Comparison of ENCODE assay signal across 8 mouse cellular contexts in genomic region chr2:166656630-166657029, GRCm38 (mm10). TPM values are rescaled to one million over a fixed set of nuclear protein-coding genes. Genes with fewer than 3 reads are reported as not detected.
A peak's percentile ranks its signal among the peaks of the same experiment; 100 is the strongest.
DNase-seq lines count a peak whose midpoint lies in the region; ATAC-seq lines count a peak whose summit lies in the region.

No protein-coding gene starts in this region.

- H3K27ac ChIP-seq in lung, embryonic 15.5 days: peak overlapping the region; percentile 76
- peak overlapping the region; percentile 39; the same call in 1 of the 2 replicates for H3K27ac ChIP-seq in forebrain, embryonic 11.5 days (ENCODE audit: low read depth, low read length)
- 0 out of 2 replicates have a peak overlapping the region, but pooled peaks have one; percentile 11 for H3K27ac ChIP-seq in liver, embryonic 16.5 days (ENCODE audit: low read length)
- H3K27ac ChIP-seq in stomach, embryonic 14.5 days (ENCODE audit: low read length): peak overlapping the region; percentile 23; the same call in 1 of the 2 replicates

- 62% methylated on average over 4 of the region's 4 CpGs for WGBS in lung, embryonic 15.5 days
- WGBS in forebrain, embryonic 11.5 days: 50% methylated on average over 4 of the region's 4 CpGs
- 23% methylated on average over 4 of the region's 4 CpGs for WGBS in liver, embryonic 16.5 days (ENCODE audit: insufficient replicate concordance)
- WGBS in stomach, embryonic 14.5 days: 61% methylated on average over 4 of the region's 4 CpGs

- H3K9me3 ChIP-seq in lung, embryonic 15.5 days: no peaks in the 10 kb centered on the region
- no peaks in the 10 kb centered on the region for H3K9me3 ChIP-seq in forebrain, embryonic 11.5 days (ENCODE audit: control insufficient read depth, low read length)
- no peaks in the 10 kb centered on the region for H3K9me3 ChIP-seq in liver, embryonic 16.5 days (replicated peaks; ENCODE audit: control insufficient read depth, low read length)
- no peaks in the 10 kb centered on the region for H3K9me3 ChIP-seq in stomach, embryonic 14.5 days (ENCODE audit: control insufficient read depth, low read depth, low read length)

- H3K4me1 ChIP-seq in lung, embryonic 15.5 days: peaks cover 8% of the 10 kb centered on the region
- H3K4me1 ChIP-seq in forebrain, embryonic 11.5 days (replicated peaks; ENCODE audit: control insufficient read depth, insufficient read depth, low read length): peaks cover 17% of the 10 kb centered on the region
- H3K4me1 ChIP-seq in liver, embryonic 16.5 days (ENCODE audit: control insufficient read depth, low read depth, low read length): peaks cover 35% of the 10 kb centered on the region
- 0 out of 2 replicates have a peak, but pooled peaks cover 4% of the 10 kb centered on the region for H3K4me1 ChIP-seq in stomach, embryonic 14.5 days (ENCODE audit: control insufficient read depth, insufficient read depth, low read length)

- no peak for ATAC-seq in lung, embryonic 15.5 days (ENCODE audit: borderline replicate concordance, extremely low read depth, low FRiP score, low TSS enrichment)
- ATAC-seq in forebrain, embryonic 11.5 days (replicated peaks; ENCODE audit: low FRiP score): 0 out of 2 replicates have a peak, but pooled peaks have one; percentile 14
- ATAC-seq in liver, embryonic 16.5 days (ENCODE audit: low read depth): no peak
- ATAC-seq in stomach, embryonic 14.5 days (ENCODE audit: insufficient number of reproducible peaks, insufficient read depth, low FRiP score, low read depth): no peak

- no peak overlapping the region for H3K4me3 ChIP-seq in lung, embryonic 15.5 days
- H3K4me3 ChIP-seq in forebrain, embryonic 11.5 days (ENCODE audit: low read depth, low read length): no peak overlapping the region
- H3K4me3 ChIP-seq in liver, embryonic 16.5 days (ENCODE audit: low read depth, low read length): no peak overlapping the region
- no peak overlapping the region for H3K4me3 ChIP-seq in stomach, embryonic 14.5 days (ENCODE audit: low read depth, low read length)

- no peaks in the 10 kb centered on the region for H3K36me3 ChIP-seq in lung, embryonic 15.5 days
- no peaks in the 10 kb centered on the region for H3K36me3 ChIP-seq in forebrain, embryonic 11.5 days (ENCODE audit: control insufficient read depth, insufficient read depth, low read length)
- no peaks in the 10 kb centered on the region for H3K36me3 ChIP-seq in liver, embryonic 16.5 days (ENCODE audit: control insufficient read depth, insufficient read depth)
- H3K36me3 ChIP-seq in stomach, embryonic 14.5 days (ENCODE audit: control insufficient read depth, insufficient read depth, low read length): no peaks in the 10 kb centered on the region

- no peak overlapping the region for H3K9ac ChIP-seq in lung, embryonic 15.5 days
- H3K9ac ChIP-seq in forebrain, embryonic 11.5 days (ENCODE audit: low read length): peak overlapping the region; percentile 23; the same call in 1 of the 2 replicates
- no peak overlapping the region for H3K9ac ChIP-seq in liver, embryonic 16.5 days (ENCODE audit: low read depth, low read length)
- no peak overlapping the region for H3K9ac ChIP-seq in stomach, embryonic 14.5 days (replicated peaks; ENCODE audit: low read depth, low read length)

- H3K4me2 ChIP-seq in lung, embryonic 15.5 days: peak overlapping the region; percentile 13; the same call in 1 of the 2 replicates
- no peak overlapping the region for H3K4me2 ChIP-seq in forebrain, embryonic 11.5 days (ENCODE audit: low read depth, low read length, severe bottlenecking)
- peak overlapping the region; percentile 9; the same call in 1 of the 2 replicates for H3K4me2 ChIP-seq in liver, embryonic 16.5 days (ENCODE audit: low read depth, low read length)
- no peak overlapping the region; the same call in 1 of the 2 replicates for H3K4me2 ChIP-seq in stomach, embryonic 14.5 days (replicated peaks; ENCODE audit: low read depth, low read length)

- no peaks in the 10 kb centered on the region for H3K27me3 ChIP-seq in lung, embryonic 15.5 days
- no peaks in the 10 kb centered on the region for H3K27me3 ChIP-seq in forebrain, embryonic 11.5 days (ENCODE audit: control insufficient read depth, insufficient read depth, low read length)
- no peaks in the 10 kb centered on the region for H3K27me3 ChIP-seq in liver, embryonic 16.5 days (ENCODE audit: control insufficient read depth, insufficient read depth, low read depth, low read length)
- H3K27me3 ChIP-seq in stomach, embryonic 14.5 days (ENCODE audit: control insufficient read depth, insufficient read depth, low read length): no peaks in the 10 kb centered on the region

- DNase-seq in lung, postnatal 14 days: no peak
- DNase-seq in forebrain, embryonic 11.5 days (ENCODE audit: low spot score): no peak
- DNase-seq in left cerebral cortex, adult 8-10 months (ENCODE audit: low spot score in 2 of 2): no peak
- DNase-seq in frontal cortex, postnatal 10 days (ENCODE audit: low spot score in 2 of 2): no peak
- no peak for DNase-seq in left cerebral cortex, adult 9 months (ENCODE audit: low spot score in 2 of 2)

RNA-seq across cellular contexts. Expression of gene Prex1, which starts 57.0 kb away (rescaled TPM):
- polyA plus RNA-seq in lung, embryonic 15.5 days (2015; fragmentation: Nextera tagmentation; extraction: Ambion mirVana): 10.2 and 10.6 TPM in 2 replicates
- 22.3 and 29.7 TPM in 2 replicates for polyA plus RNA-seq in forebrain, embryonic 11.5 days (2014; fragmentation: Nextera tagmentation; extraction: Ambion mirVana)
- polyA plus RNA-seq in liver, embryonic 16.5 days (2015; fragmentation: Nextera tagmentation; extraction: Ambion mirVana): 13.0 and 16.1 TPM in 2 replicates
- 9.1 and 10.4 TPM in 2 replicates for polyA plus RNA-seq in stomach, embryonic 14.5 days (2014; fragmentation: Nextera tagmentation; extraction: Ambion mirVana)
- 10 to 100 TPM; 91.7 to 98.3 (median 95.8) TPM for total RNA-seq in left cerebral cortex, adult 8-10 months (2022)

Comparison
In these comparisons a context has a peak if more than half of its experiments do, and no peak if none do; other contexts are left out.
1. H3K27ac ChIP-seq: peak in every context shown above with its lines; median percentile 76 in lung, embryonic 15.5 days; 39 in forebrain, embryonic 11.5 days; 23 in stomach, embryonic 14.5 days; 11 in liver, embryonic 16.5 days.
2. H3K4me2 ChIP-seq: peak in lung, embryonic 15.5 days (single experiment) and liver, embryonic 16.5 days (single experiment); none in forebrain, embryonic 11.5 days (single experiment) and stomach, embryonic 14.5 days (single experiment).